ENCODE assay signal across 20 mouse cellular contexts in genomic region chr14:101559446-101559845, GRCm38 (mm10). TPM values are rescaled to one million over a fixed set of nuclear protein-coding genes. Genes with fewer than 3 reads are reported as not detected.
DNase-seq lines count a peak whose midpoint lies in the region; ATAC-seq and TF ChIP-seq lines count a peak whose summit lies in the region.
"Had no signal": no experiment of that assay in that cellular context is flagged by ENCODE, and none has a peak within 500 bp of the region (broad histone marks: within the 10 kb centered on the region; RNA-seq: fewer than 3 reads in every experiment).

No protein-coding gene starts in this region.

- no peak overlapping the region for H3K4me3 ChIP-seq in cortical plate, adult 2 months (ENCODE audit: insufficient read depth, low read length)
- H3K4me3 ChIP-seq in layer of hippocampus, adult 2 months: no peak overlapping the region
- H3K4me3 ChIP-seq: embryonic facial prominence, embryonic 13.5 days; forebrain, embryonic 12.5 days; hindbrain, embryonic 15.5 days had no signal

- no peak for TF ChIP-seq POLR2A in cortical plate, adult 2 months (IDR thresholded peaks at IDR 0.05; ENCODE audit: extremely low read depth, insufficient read depth, low read length)

- peak; percentile 45 for ATAC-seq in CD4-positive, CD25-positive, alpha-beta regulatory T cell, adult 4 months
- ATAC-seq in megakaryocyte progenitor cell, adult 5-6 weeks (replicated peaks; ENCODE audit: poor library complexity): peak; percentile 37
- ATAC-seq: forebrain, embryonic 16.5 days; inflammation-experienced regulatory T-cells, adult 6 months; intestine, postnatal 0 days; Patski had no signal

- no peak for TF ChIP-seq CTCF in cortical plate, adult 2 months (IDR thresholded peaks at IDR 0.05; ENCODE audit: extremely low read depth, insufficient read depth, low read length)
- no peak for TF ChIP-seq CTCF in layer of hippocampus, adult 2 months (conservative IDR thresholded peaks at IDR 0.05)

- 0 out of 2 replicates have a peak overlapping the region, but pooled peaks have one; percentile 59 for H3K27ac ChIP-seq in cortical plate, adult 2 months (ENCODE audit: insufficient read depth, low read length)
- H3K27ac ChIP-seq in layer of hippocampus, adult 2 months: no peak overlapping the region
- H3K27ac ChIP-seq: embryonic facial prominence, embryonic 13.5 days; forebrain, embryonic 12.5 days; hindbrain, embryonic 15.5 days had no signal

- peak; percentile 73 for DNase-seq in A20 (ENCODE audit: low read depth, low spot score)
- DNase-seq in urinary bladder, postnatal 14 days (ENCODE audit: low spot score): no peak
- DNase-seq in layer of hippocampus, adult 2 months (ENCODE audit: low spot score in 2 of 2): no peak
- no peak for DNase-seq in layer of hippocampus, postnatal 25 days (ENCODE audit: extremely low spot score in 1 of 2, low spot score in 1 of 2)
- DNase-seq: adrenal gland, adult 8-10 months; adrenal gland, postnatal 36 days; B cell, adult 2 months; cerebellum, adult 8-10 months; cerebellum, postnatal 14 days; gastrocnemius, postnatal 10 days had no signal

- H3K4me1 ChIP-seq in cortical plate, adult 2 months (ENCODE audit: control insufficient read depth, insufficient read depth, low read length): peaks cover 2% of the 10 kb centered on the region; the same call in 1 of the 2 replicates
- H3K4me1 ChIP-seq: hindbrain, embryonic 15.5 days had no signal

RNA-seq across cellular contexts. Expression of gene Tbc1d4, which starts 49.5 kb away (rescaled TPM):
- polyA plus RNA-seq in CD4-positive, CD25-positive, alpha-beta regulatory T cell, adult 4 months (2017; shearing (Covaris generic)): 100 to 1,000 TPM; 145 to 157 TPM
- polyA plus RNA-seq in cortical plate, adult 2 months (2012; rRNA removed): 6.5 and 8.1 TPM in 2 replicates
- total RNA-seq in megakaryocyte progenitor cell, adult 5-6 weeks (2015): 9.4 and 11.5 TPM in 2 replicates
- 7.5 and 8.1 TPM in 2 replicates for total RNA-seq in megakaryocyte progenitor cell, adult 5-6 weeks (2017)
- total RNA-seq in layer of hippocampus, adult 2 months (2021): 10 to 100 TPM; 10.4 to 11.3 TPM
- 1 to 10 TPM; 9.2 to 9.4 TPM for total RNA-seq in layer of hippocampus, postnatal 25 days (2021)
